Mouse (Mus musculus): Measurements from ENCODE around the gene Slc25a38. TPM values are rescaled to one million over a fixed set of nuclear protein-coding genes. Genes with fewer than 3 reads are reported as not detected.

Gene Slc25a38
- total RNA-seq, 2 experiments from 2014 or later, result 8.3 to 8.8 TPM

- no peak for DNase-seq
Observed at GRCm38 (mm10) chr9:120149222-120149828, 39.2 kb downstream of the Slc25a38 start, which contains the start of gene Mobp. Mobp (plus strand) TSS chr9:120149707.

- DNase-seq, result no peak
Observed at GRCm38 (mm10) chr9:120151152-120151551, 41.0 kb downstream of the Slc25a38 start.

- DNase-seq, result no peak
Observed at GRCm38 (mm10) chr9:120151906-120152399, 41.8 kb downstream of the Slc25a38 start.

GRCm38 (mm10) chr9:120158047-120158446, 47.9 kb downstream of the Slc25a38 start:
- DNase-seq, result no peak

GRCm38 (mm10) chr9:120163862-120164261, 53.7 kb downstream of the Slc25a38 start:
- no peak for DNase-seq

- no peak for DNase-seq
Observed at GRCm38 (mm10) chr9:120167826-120168225, 57.7 kb downstream of the Slc25a38 start.

- DNase-seq, result peak; percentile 78
Observed at GRCm38 (mm10) chr9:120171295-120171694, 61.1 kb downstream of the Slc25a38 start.

Other genes with a start within 250 kb of the Slc25a38 start
- 10 to 100 TPM; 30.9 to 32.5 TPM for gene Wdr48, start 215.5 kb upstream of the Slc25a38 start, total RNA-seq (2021)
- gene Gorasp1, start 172.8 kb upstream of the Slc25a38 start, total RNA-seq (2021), result 10 to 100 TPM; 15.2 to 16.0 TPM
- gene Ttc21a, start 172.8 kb upstream of the Slc25a38 start, total RNA-seq (2021), result under 1 TPM in 1 of 2 experiments, not detected in 1; 0.07 TPM
- 10 to 100 TPM; 17.4 to 17.7 TPM for gene Csrnp1, start 125.7 kb upstream of the Slc25a38 start, total RNA-seq (2021)
- 100 to 1,000 TPM; 162 to 169 TPM for gene Xirp1, start 86.8 kb upstream of the Slc25a38 start, total RNA-seq (2021)
- gene Cx3cr1, start 40.5 kb upstream of the Slc25a38 start, total RNA-seq (2021), result 1 to 10 TPM; 4.8 to 6.5 TPM
- gene Ccr8, start 18.3 kb upstream of the Slc25a38 start, total RNA-seq (2021), result not detected
- 100 to 1,000 TPM; 837 to 845 TPM for gene Rpsa, start 17.3 kb downstream of the Slc25a38 start, total RNA-seq (2021)
- gene Mobp, start 39.3 kb downstream of the Slc25a38 start, total RNA-seq (2021), result not detected
- gene Myrip, start 191.1 kb downstream of the Slc25a38 start, total RNA-seq (2021), result 1 to 10 TPM; 1.2 to 1.3 TPM